Mouse (Mus musculus) common myeloid progenitor, adult 5-6 weeks (primary cell): ENCODE measurements around the gene Kcnn3. TPM values are rescaled to one million over a fixed set of nuclear protein-coding genes. Genes with fewer than 3 reads are reported as not detected.

Source experiments
- ATAC-seq: replicated peaks from 2 replicates; pipeline ENCODE4 v1.8.0; 2016; ENCODE audit warnings: low read depth, mild to moderate bottlenecking, moderate TSS enrichment, inconsistent platforms; ENCODE audit not compliant: poor library complexity, severe bottlenecking
- total RNA-seq: library from RNA; stranded (forward); fragments of 200-1000, 187-1606 nt; gene quantifications from 2 replicates; pipeline ENCODE4 v1.2.3, GENCODE M21; 2017

Kcnn3 gene
- total RNA-seq, 1 experiment from 2014 or later = not detected

DNA sequence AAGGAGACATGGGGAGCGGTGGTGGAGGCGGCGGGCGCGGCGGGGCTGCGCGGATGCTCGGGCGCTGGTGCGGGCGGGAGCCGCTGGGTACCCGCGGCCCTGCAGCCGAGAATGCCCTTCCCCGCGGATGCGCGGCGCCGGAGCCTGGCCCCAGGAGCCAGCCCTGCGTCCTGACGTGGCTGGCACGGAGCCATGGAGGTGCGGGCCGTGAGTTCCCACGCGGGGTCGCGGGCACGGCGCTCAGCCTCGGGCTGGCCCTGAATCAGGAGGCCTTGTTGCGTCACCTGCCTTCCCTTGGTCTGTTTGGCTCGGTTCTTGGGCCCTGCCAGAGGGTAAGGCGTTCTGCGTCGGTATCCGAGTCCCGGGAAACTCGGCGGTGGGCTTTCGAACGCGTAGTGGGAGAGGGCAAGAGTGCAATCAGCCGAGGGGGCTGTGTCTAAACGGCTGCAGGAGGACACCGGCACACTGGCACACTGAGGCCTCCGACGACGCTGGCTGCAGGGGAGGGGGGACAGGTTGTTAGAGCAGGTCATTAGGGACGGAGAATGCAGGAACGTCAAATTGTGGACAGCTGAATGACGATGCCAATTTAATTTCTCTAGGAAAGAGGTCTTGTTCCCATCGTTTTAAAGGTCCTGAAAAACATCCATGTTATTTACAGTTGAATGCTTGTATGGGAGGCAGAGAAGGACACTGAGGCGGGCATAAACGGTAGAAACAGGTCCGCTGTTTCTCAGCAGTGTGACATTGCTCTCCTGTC, 195.4 kb downstream of the Kcnn3 start:
- no peak for ATAC-seq

DNA sequence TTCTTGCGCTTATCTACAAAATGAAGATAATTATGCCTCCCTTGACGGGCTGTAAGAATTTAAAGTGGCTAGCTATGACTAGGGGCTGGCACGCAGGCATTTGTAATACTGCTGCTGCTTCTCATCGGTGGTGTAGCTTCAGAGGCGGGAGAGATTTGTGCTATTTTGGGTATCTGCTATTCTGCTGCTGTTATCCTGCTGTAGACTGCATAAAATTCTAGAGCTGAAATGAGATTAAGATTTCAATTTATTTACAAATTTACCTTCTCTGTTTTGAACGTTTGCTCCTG, 195.9 kb downstream of the Kcnn3 start:
- no peak for ATAC-seq

DNA sequence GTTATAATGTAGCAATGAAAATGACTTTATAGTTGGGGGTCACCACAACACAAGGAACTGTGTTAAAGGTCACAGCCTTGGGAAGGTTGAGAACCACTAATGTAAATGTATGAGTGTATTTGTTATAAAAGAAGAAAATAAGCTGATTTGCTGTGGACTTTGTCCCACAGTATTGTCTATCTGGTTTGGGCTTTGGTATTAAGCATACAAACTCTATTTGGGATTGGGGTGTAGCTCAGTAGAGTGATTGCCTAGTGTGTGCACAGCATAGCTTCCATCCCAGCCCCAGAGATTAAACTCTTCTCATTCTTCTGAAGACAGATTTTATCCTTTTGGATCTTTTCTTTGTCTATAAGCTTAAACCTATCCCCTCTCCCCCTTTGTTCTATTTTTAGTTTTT, 202.1 kb downstream of the Kcnn3 start:
- no peak for ATAC-seq

DNA sequence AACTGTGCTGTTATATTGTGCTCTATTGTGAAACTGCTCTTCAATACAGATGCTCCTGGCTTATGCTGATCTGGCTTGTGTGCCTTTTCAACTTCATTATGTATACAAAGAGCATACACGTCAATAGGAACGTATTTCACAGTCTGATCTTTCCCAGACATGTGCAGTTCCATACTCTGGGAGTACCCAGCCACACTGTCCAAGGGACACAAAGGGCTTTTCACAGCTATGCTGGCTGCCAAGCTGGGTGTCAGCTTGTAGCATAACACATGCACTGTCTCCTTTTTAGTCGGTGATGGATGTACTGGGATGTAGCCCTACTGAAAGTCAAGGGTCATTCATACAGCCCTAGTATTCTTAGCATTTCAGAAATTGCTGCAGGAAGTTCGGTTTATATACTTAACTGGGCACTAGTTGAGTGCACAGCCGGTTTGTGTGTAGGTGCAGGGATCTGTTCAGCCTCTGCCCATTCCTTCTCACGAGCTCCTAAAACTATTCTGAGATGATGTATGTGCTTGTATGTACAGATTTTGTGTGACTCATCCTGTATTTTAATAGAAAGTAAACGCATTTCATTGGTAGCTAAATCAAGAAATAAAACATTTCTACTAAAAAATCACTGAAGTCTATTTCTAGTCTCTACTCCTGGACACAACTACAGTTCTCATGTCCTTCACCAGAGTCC, 203.6 kb downstream of the Kcnn3 start:
- ATAC-seq = no peak

Other genes with a start within 250 kb of the Kcnn3 start
- gene Slc50a1, start 249.6 kb upstream of the Kcnn3 start, total RNA-seq = 32.5 and 65.3 TPM in 2 replicates
- gene Efna1, start 239.0 kb upstream of the Kcnn3 start, total RNA-seq = not detected in 2 replicates
- gene Efna3, start 197.2 kb upstream of the Kcnn3 start, total RNA-seq = not detected in 2 replicates
- gene Efna4, start 182.1 kb upstream of the Kcnn3 start, total RNA-seq = 1.7 and 3.8 TPM in 2 replicates
- 34.0 and 35.2 TPM in 2 replicates for gene Adam15, start 170.2 kb upstream of the Kcnn3 start, total RNA-seq
- not detected in 2 replicates for gene Dcst2, start 158.2 kb upstream of the Kcnn3 start, total RNA-seq
- 0.09 TPM in 1 of 2 replicates, not detected in the other for gene Dcst1, start 154.9 kb upstream of the Kcnn3 start, total RNA-seq
- gene Zbtb7b, start 125.4 kb upstream of the Kcnn3 start, total RNA-seq = 5.0 and 5.3 TPM in 2 replicates
- 1.6 TPM in 1 of 2 replicates, not detected in the other for gene Lenep, start 117.4 kb upstream of the Kcnn3 start, total RNA-seq
- gene Flad1, start 108.3 kb upstream of the Kcnn3 start, total RNA-seq = 7.1 and 12.0 TPM in 2 replicates
- 151 and 194 TPM in 2 replicates for gene Cks1b, start 101.8 kb upstream of the Kcnn3 start, total RNA-seq
- gene Shc1, start 101.7 kb upstream of the Kcnn3 start, total RNA-seq = 28.2 and 41.0 TPM in 2 replicates
- 13.5 and 13.9 TPM in 2 replicates for gene Pygo2, start 90.0 kb upstream of the Kcnn3 start, total RNA-seq
- gene Pbxip1, start 83.5 kb upstream of the Kcnn3 start, total RNA-seq = 13.6 and 21.3 TPM in 2 replicates
- 20.7 and 22.1 TPM in 2 replicates for gene Pmvk, start 65.6 kb upstream of the Kcnn3 start, total RNA-seq
- gene Adar, start 194.9 kb downstream of the Kcnn3 start, total RNA-seq = 27.4 and 28.0 TPM in 2 replicates
- gene Chrnb2, start 244.5 kb downstream of the Kcnn3 start, total RNA-seq = 0.15 and 1.6 TPM in 2 replicates